ENCODE assay signal across 34 mouse cellular contexts in genomic region chr16:36732572-36732971, GRCm38 (mm10). TPM values are rescaled to one million over a fixed set of nuclear protein-coding genes. Genes with fewer than 3 reads are reported as not detected.
"Had no signal": no experiment of that assay in that cellular context is flagged by ENCODE, and none has a peak within 500 bp of the region (broad histone marks: within the 10 kb centered on the region; RNA-seq: fewer than 3 reads in every experiment).

No protein-coding gene starts in this region.

- H3K9ac ChIP-seq: heart, embryonic 12.5 days; heart, embryonic 13.5 days; heart, embryonic 15.5 days; hindbrain, embryonic 12.5 days; hindbrain, embryonic 13.5 days; hindbrain, embryonic 14.5 days; hindbrain, embryonic 15.5 days; intestine, embryonic 15.5 days; kidney, embryonic 15.5 days had no signal

- H3K27ac ChIP-seq: heart, embryonic 10.5 days; heart, embryonic 13.5 days; heart, embryonic 15.5 days; hindbrain, embryonic 10.5 days; hindbrain, embryonic 12.5 days; hindbrain, embryonic 13.5 days; hindbrain, embryonic 14.5 days; hindbrain, embryonic 15.5 days; hindbrain, postnatal 0 days; intestine, embryonic 15.5 days; kidney, embryonic 15.5 days; kidney, postnatal 0 days; layer of hippocampus, adult 2 months; left cerebral cortex, adult 2 months had no signal

- H3K4me3 ChIP-seq: heart, embryonic 10.5 days; heart, embryonic 12.5 days; heart, embryonic 13.5 days; heart, embryonic 15.5 days; hindbrain, embryonic 10.5 days; hindbrain, embryonic 12.5 days; hindbrain, embryonic 13.5 days; hindbrain, embryonic 15.5 days; intestine, embryonic 15.5 days; kidney, embryonic 15.5 days; layer of hippocampus, adult 2 months; left cerebral cortex, adult 2 months had no signal

- H3K27me3 ChIP-seq: heart, embryonic 12.5 days; heart, embryonic 13.5 days; heart, embryonic 15.5 days; hindbrain, embryonic 12.5 days; hindbrain, embryonic 13.5 days; hindbrain, embryonic 15.5 days; intestine, embryonic 15.5 days; kidney, embryonic 15.5 days had no signal

- H3K4me2 ChIP-seq: heart, embryonic 11.5 days; heart, embryonic 12.5 days; heart, embryonic 13.5 days; heart, embryonic 15.5 days; hindbrain, embryonic 12.5 days; hindbrain, embryonic 13.5 days; hindbrain, embryonic 14.5 days; hindbrain, embryonic 15.5 days; intestine, embryonic 15.5 days; kidney, embryonic 15.5 days had no signal

- H3K36me3 ChIP-seq: heart, embryonic 10.5 days; heart, embryonic 12.5 days; heart, embryonic 13.5 days; heart, embryonic 15.5 days; hindbrain, embryonic 10.5 days; hindbrain, embryonic 12.5 days; hindbrain, embryonic 13.5 days; hindbrain, embryonic 15.5 days; intestine, embryonic 15.5 days; kidney, embryonic 15.5 days had no signal

- DNase-seq: heart, postnatal 10 days; heart, postnatal 14 days; heart, postnatal 36 days; heart, postnatal 4 days; kidney, adult 11 months; kidney, adult 18-20 months; kidney, adult 2 months; kidney, adult 8-10 months; kidney, adult 9 months; kidney, postnatal 10 days; kidney, postnatal 14 days; kidney, postnatal 25 days; kidney, postnatal 36 days; kidney, postnatal 4 days; layer of hippocampus, adult 9-11 months; layer of hippocampus, postnatal 36 days had no signal

- H3K4me1 ChIP-seq: heart, embryonic 10.5 days; heart, embryonic 12.5 days; heart, embryonic 13.5 days; heart, embryonic 15.5 days; hindbrain, embryonic 10.5 days; hindbrain, embryonic 12.5 days; hindbrain, embryonic 13.5 days; hindbrain, embryonic 15.5 days; intestine, embryonic 15.5 days; kidney, embryonic 15.5 days had no signal

- H3K9me3 ChIP-seq: heart, embryonic 10.5 days; heart, embryonic 12.5 days; heart, embryonic 13.5 days; heart, embryonic 15.5 days; hindbrain, embryonic 10.5 days; hindbrain, embryonic 12.5 days; hindbrain, embryonic 13.5 days; hindbrain, embryonic 15.5 days; intestine, embryonic 15.5 days; kidney, embryonic 15.5 days had no signal

RNA-seq across cellular contexts. Expression of gene Ildr1, which starts 38.8 kb away (rescaled TPM):
- total RNA-seq: heart, postnatal 10 days; heart, postnatal 25 days; heart, postnatal 36 days; heart, postnatal 4 days had no signal
- polyA plus RNA-seq: heart, embryonic 11.5 days; heart, embryonic 12.5 days; heart, postnatal 0 days had no signal
